Mouse (Mus musculus): Measurements from ENCODE around the gene Ldhd. TPM values are rescaled to one million over a fixed set of nuclear protein-coding genes. Genes with fewer than 3 reads are reported as not detected.
A peak's percentile ranks its signal among the peaks of the same experiment; 100 is the strongest.

Ldhd gene
- polyA plus RNA-seq, 1 experiment from 2014 or later: 0.53 TPM

- Histone ChIP-seq H3K4me1 (replicated peaks) (peaks cover 27% of the 10 kb centered on the region), H3K4me3 (no peak overlapping the region), H3K9me3 (no peaks in the 10 kb centered on the region), H3K36me3 (no peaks in the 10 kb centered on the region), H3K9ac (no peak overlapping the region), H3K27me3 (no peaks in the 10 kb centered on the region), H3K27ac (no peak overlapping the region), H3K4me2 (no peak overlapping the region)
- WGBS: 90% methylated on average over 2 of the region's 2 CpGs
- ATAC-seq (ENCODE audit: low FRiP score): no peak
These were observed 41.8 kb downstream of the Ldhd start for GRCm38 (mm10) chr8:111588336-111588735.

DNA sequence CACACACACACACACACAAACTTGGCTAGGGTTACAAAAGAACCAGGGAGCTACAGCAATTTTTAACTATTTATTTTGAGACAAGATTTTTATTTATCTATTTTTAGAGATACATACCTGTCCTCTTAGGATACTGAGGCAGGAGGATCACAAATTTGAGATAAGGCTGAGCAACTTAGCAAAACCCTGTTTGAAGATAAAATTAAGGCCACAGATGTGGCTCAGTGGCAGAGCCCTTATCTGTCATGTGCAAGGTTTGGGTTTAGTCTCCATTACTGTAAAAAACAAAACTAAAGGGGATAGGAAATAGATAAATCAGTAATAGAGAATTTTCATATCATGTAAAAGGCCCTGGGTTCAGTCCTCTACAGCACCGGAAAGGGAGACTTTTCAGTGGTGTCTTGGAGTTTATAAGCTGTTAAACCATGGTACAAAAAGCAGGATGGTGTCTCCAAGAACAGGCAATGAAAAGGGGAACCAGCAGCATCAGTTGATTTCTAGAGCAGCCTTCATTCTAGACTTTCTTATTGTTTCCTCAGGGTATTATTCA lies 42.6 kb downstream of the Ldhd start:
- ATAC-seq (ENCODE audit: low FRiP score): no peak

DNA sequence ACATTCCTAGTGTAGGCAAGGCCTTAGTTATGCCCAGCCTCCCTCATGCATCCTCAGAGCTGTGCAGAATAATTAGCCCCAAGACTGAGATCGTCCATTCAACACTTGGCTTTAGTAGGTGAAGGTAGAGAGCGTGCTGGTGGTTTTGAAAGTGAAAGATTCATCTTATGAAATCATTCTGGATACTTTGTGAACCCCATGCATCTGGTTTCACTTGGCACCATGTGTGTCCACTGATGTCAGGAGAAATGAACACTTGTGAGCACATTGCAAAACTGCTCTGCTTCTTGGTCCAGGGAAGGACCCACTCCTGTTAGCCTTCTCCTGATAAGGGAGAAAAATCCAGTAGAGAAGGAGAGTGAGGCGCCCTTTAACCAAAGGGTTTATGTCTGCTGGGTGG lies 45.2 kb downstream of the Ldhd start:
- peaks cover 15% of the 10 kb centered on the region; the same call in 1 of the 2 replicates for H3K4me1 ChIP-seq (replicated peaks)
- H3K27me3 ChIP-seq: no peaks in the 10 kb centered on the region
- no peak overlapping the region for H3K9ac ChIP-seq
- H3K36me3 ChIP-seq: no peaks in the 10 kb centered on the region
- no peak overlapping the region for H3K4me3 ChIP-seq
- H3K4me2 ChIP-seq: no peak overlapping the region
- no peak for ATAC-seq (ENCODE audit: low FRiP score)
- no peak overlapping the region for H3K27ac ChIP-seq
- WGBS: 89% methylated on average over 3 of the region's 3 CpGs
- no peaks in the 10 kb centered on the region for H3K9me3 ChIP-seq

More for the DNA sequence above, 42.6 kb downstream of the Ldhd start:
- WGBS: 91% methylated on average over 1 of the region's 1 CpGs
- Histone ChIP-seq H3K27ac (no peak overlapping the region), H3K4me3 (no peak overlapping the region), H3K36me3 (no peaks in the 10 kb centered on the region), H3K9me3 (no peaks in the 10 kb centered on the region), H3K9ac (no peak overlapping the region), H3K4me1 (replicated peaks) (peaks cover 24% of the 10 kb centered on the region), H3K4me2 (no peak overlapping the region), H3K27me3 (no peaks in the 10 kb centered on the region)

- no peak for ATAC-seq (ENCODE audit: low FRiP score)
- WGBS: 66% methylated on average over 3 of the region's 3 CpGs
- no peak overlapping the region for H3K27ac ChIP-seq
These were observed 47.8 kb downstream of the Ldhd start for GRCm38 (mm10) chr8:111582386-111582785.

DNA sequence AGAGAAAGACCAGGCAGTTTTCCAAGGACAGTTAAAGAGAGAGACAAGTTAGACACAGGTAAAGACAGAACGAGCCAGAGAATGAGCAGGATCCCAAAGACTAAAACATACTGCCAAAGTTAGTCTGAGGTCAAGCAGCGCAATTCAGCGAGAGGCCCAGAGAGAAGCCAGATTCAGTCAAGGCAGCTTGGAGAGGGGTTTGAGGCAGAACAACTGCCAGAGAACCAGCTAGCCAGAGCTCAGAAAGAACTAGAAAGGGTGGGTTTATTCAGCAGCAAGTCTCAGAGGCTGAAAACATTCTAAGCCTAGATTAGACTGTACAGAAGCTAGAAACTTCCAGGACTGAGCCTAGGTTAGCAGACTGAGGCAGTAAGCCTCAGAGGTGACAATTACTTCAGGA lies 49.9 kb downstream of the Ldhd start:
- no peaks in the 10 kb centered on the region for H3K9me3 ChIP-seq
- H3K4me3 ChIP-seq: no peak overlapping the region
- H3K4me2 ChIP-seq: no peak overlapping the region
- 92% methylated on average over 3 of the region's 3 CpGs for WGBS
- peaks cover 5% of the 10 kb centered on the region; the same call in 1 of the 2 replicates for H3K36me3 ChIP-seq
- no peak for ATAC-seq (ENCODE audit: low FRiP score)
- H3K27me3 ChIP-seq: no peaks in the 10 kb centered on the region
- H3K9ac ChIP-seq: no peak overlapping the region
- no peak overlapping the region for H3K27ac ChIP-seq
- peaks cover 42% of the 10 kb centered on the region for H3K4me1 ChIP-seq (replicated peaks)

More at GRCm38 (mm10) chr8:111582386-111582785, 47.8 kb downstream of the Ldhd start:
- Histone ChIP-seq H3K4me2 (no peak overlapping the region), H3K4me3 (no peak overlapping the region), H3K27me3 (no peaks in the 10 kb centered on the region), H3K4me1 (replicated peaks) (peaks cover 26% of the 10 kb centered on the region), H3K9me3 (no peaks in the 10 kb centered on the region), H3K9ac (no peak overlapping the region), H3K36me3 (peaks cover 5% of the 10 kb centered on the region; the same call in 1 of the 2 replicates)

- no peak overlapping the region for H3K4me3 ChIP-seq
- no peak overlapping the region; the same call in 1 of the 2 replicates for H3K27ac ChIP-seq
- H3K9ac ChIP-seq: no peak overlapping the region
- H3K9me3 ChIP-seq: no peaks in the 10 kb centered on the region
- H3K36me3 ChIP-seq: peaks cover 5% of the 10 kb centered on the region; the same call in 1 of the 2 replicates
- no peaks in the 10 kb centered on the region for H3K27me3 ChIP-seq
- H3K4me1 ChIP-seq (replicated peaks): peaks cover 42% of the 10 kb centered on the region
- no peak overlapping the region for H3K4me2 ChIP-seq
- ATAC-seq (ENCODE audit: low FRiP score): no peak
- WGBS: 93% methylated on average over 1 of the region's 1 CpGs
These were observed 50.9 kb downstream of the Ldhd start for GRCm38 (mm10) chr8:111579318-111579717.

DNA sequence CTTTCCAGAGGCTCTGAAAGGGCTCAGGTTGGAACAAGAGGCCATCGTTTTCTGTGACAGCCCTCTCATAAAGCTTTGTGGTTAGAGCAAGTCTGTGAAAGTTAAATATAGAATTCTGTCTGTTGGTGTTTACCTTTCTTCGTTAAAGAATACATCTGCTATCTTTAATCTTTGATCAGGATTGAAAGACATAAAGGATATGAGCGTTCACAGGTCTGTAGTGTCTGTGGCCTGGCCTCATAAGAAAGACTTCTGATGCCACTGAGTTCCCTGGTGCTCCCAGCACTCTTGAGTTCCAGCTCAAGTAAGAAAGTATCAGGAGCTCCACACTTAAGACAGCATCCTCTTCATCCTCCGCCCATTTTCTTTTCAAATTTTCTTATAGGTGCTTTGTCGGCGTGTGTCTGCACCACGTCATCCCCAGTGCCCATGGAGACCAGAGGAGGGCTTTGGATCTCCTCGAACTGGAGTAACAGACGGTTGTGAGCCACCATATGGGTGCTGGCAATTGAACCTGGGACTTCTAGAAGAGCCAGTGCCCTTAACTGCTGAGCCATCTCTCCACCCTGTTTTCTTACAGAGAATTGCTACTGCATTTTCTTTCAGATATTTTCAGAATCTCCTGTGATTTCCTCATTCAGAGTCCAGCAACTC lies 52.2 kb downstream of the Ldhd start:
- WGBS: 95% methylated on average over 9 of the region's 9 CpGs
- H3K4me2 ChIP-seq: no peak overlapping the region
- no peak overlapping the region for H3K27ac ChIP-seq
- no peak overlapping the region for H3K9ac ChIP-seq
- no peak for ATAC-seq (ENCODE audit: low FRiP score)
- peaks cover 5% of the 10 kb centered on the region; the same call in 1 of the 2 replicates for H3K36me3 ChIP-seq
- H3K9me3 ChIP-seq: no peaks in the 10 kb centered on the region
- H3K4me1 ChIP-seq (replicated peaks): peaks cover 53% of the 10 kb centered on the region
- H3K4me3 ChIP-seq: no peak overlapping the region
- no peaks in the 10 kb centered on the region for H3K27me3 ChIP-seq

DNA sequence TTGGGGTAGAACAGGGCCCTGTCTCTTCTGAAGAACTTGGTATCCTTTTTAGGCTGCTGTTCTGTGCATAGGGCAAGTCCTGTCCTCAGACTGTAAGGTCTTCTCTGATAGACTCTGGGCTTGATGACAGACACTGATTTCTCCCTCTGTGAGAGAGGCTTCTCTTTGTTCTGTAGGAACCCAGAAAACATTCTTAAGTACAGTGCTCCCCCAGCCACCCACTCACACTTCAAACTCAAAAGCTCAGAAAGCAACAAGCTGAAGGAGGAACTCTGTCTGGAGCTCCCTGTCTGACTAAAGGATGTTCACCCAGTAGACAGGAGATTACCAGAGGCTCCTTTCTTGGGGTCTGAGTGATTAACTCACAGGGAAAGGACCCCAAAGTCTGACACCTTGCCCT lies 53.7 kb downstream of the Ldhd start:
- H3K4me1 ChIP-seq (replicated peaks): peaks cover 57% of the 10 kb centered on the region

DNA sequence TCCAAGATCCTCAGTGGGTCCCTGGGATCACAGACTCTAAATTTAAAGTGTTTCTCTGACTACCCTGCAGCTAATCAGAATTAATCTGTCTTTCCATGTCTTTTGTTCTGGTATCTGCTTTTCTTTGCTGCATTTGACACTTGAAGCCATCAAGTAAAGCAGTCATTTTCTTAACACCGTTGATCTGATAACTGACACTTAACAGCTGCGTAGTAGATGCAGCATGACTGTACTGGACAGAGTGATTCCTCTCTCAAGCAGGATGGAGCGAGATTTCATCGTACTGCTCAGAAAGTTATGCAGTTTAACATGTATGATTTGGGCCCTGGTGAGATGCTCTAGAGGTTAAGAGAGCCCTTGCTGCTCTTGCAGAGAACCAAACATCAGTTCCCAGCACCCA lies 54.7 kb downstream of the Ldhd start:
- H3K9me3 ChIP-seq: no peaks in the 10 kb centered on the region
- H3K27me3 ChIP-seq: no peaks in the 10 kb centered on the region
- peaks cover 5% of the 10 kb centered on the region; the same call in 1 of the 2 replicates for H3K36me3 ChIP-seq
- H3K9ac ChIP-seq: no peak overlapping the region
- H3K4me2 ChIP-seq: no peak overlapping the region
- no peak for ATAC-seq (ENCODE audit: low FRiP score)
- peaks cover 58% of the 10 kb centered on the region for H3K4me1 ChIP-seq (replicated peaks)
- 97% methylated on average over 4 of the region's 4 CpGs for WGBS
- no peak overlapping the region for H3K27ac ChIP-seq
- H3K4me3 ChIP-seq: no peak overlapping the region

More for the DNA sequence above, 53.7 kb downstream of the Ldhd start:
- Histone ChIP-seq H3K9me3 (no peaks in the 10 kb centered on the region), H3K4me2 (no peak overlapping the region), H3K27ac (no peak overlapping the region), H3K4me3 (no peak overlapping the region), H3K27me3 (no peaks in the 10 kb centered on the region), H3K36me3 (peaks cover 5% of the 10 kb centered on the region; the same call in 1 of the 2 replicates), H3K9ac (no peak overlapping the region)
- ATAC-seq (ENCODE audit: low FRiP score): no peak

GRCm38 (mm10) chr8:111574016-111574415 lies 56.2 kb downstream of the Ldhd start:
- Histone ChIP-seq H3K9ac (no peak overlapping the region), H3K4me3 (no peak overlapping the region), H3K4me1 (replicated peaks) (peaks cover 63% of the 10 kb centered on the region), H3K27ac (peak overlapping the region; percentile 66), H3K4me2 (no peak overlapping the region), H3K27me3 (no peaks in the 10 kb centered on the region), H3K36me3 (peaks cover 5% of the 10 kb centered on the region; the same call in 1 of the 2 replicates), H3K9me3 (no peaks in the 10 kb centered on the region)
- no peak for ATAC-seq (ENCODE audit: low FRiP score)
- WGBS: 82% methylated on average over 2 of the region's 2 CpGs
